Mouse (Mus musculus) liver, embryonic 18 days (tissue): ENCODE measurements around the gene Chic2. TPM values are rescaled to one million over a fixed set of nuclear protein-coding genes. Genes with fewer than 3 reads are reported as not detected.

ENCODE experiments used
- polyA plus RNA-seq: library from polyadenylated mRNA; depleted of rRNA; stranded (reverse); fragments of >200 nt; gene quantifications from 2 replicates; pipeline ENCODE4 v1.2.3, GENCODE M21; 2012; rRNA removed

The Chic2 gene
- 14.8 and 16.8 TPM in 2 replicates for polyA plus RNA-seq

DNA sequence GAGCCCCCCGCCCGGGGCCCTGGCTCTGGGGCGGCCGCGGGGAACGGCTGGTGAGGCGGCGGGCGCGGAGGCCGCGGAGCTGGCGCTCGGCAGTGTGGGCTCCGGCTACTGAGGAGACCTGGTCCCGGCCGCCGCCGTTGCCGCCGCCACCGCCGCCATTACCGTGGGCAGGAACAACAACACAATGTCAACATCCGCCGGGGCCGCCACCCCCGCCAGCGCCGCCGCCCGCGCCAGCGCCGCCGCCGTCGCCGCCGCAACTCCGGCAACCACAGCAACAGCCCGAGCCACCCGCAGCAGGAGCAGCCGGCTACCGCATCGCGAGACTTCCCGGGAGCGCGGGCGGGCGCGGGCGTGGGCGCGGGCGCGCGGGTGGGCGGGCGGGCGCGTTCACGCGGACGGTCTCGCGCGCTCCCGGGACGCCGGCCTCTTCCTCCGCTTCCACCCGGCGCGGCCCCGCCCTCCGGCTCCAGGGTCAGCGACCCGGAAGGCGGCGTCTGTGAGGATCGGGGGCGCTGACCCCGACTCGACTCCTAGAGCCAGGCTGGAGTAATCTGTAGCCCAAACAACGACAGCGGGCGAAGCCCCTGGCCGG is at the start of gene Chic2:
Chic2 (minus strand) TSS at position 465 of the 595 bp plus-strand sequence.

DNA sequence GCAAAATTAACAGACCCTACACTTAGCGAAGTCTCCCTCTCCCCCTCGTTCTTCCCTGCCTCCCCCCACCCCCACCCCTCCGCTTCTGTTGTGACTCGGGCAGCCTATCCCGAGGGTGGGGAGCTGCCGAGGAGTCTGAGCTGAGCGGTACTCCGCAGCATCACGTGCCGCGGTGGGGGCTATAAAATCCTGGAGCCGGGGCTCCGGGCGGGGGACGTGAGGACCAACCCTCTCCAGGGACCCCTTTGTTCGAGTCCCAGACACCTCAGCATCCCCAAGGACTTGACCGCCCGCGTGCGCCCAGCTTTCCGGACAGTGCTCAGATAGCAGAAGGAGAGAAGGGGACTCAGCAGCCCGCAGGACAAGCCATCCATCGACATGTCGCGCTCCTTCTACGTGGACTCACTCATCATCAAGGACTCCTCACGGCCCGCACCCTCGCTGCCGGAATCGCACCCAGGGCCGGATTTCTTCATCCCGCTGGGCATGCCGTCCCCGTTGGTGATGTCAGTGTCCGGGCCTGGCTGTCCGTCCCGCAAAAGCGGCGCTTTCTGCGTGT is 30.9 kb upstream of the Chic2 start, which contains the start of gene Gsx2:
Gsx2 (plus strand) TSS at position 219 of the 559 bp plus-strand sequence.

Other genes starting within 250 kb of the Chic2 start
- gene Gsx2, start 30.8 kb upstream of the Chic2 start, polyA plus RNA-seq, result not detected in 2 replicates
- 1.4 TPM in 2 replicates for gene Pdgfra, start 107.5 kb upstream of the Chic2 start, polyA plus RNA-seq